Mouse (Mus musculus) heart, adult 2 months (tissue): ENCODE measurements around the gene Agbl5.

Source experiments
- CTCF ChIP-seq: fragments of 200-600 bp; IDR thresholded peaks from 2 replicates; pipeline ENCODE4 v1.8.1; 2022; ENCODE audit warnings: antibody characterized with exemption, mild to moderate bottlenecking, moderate library complexity
- EP300 ChIP-seq: fragments of 200-500 bp; IDR thresholded peaks from 2 replicates; pipeline ENCODE4 v1.6.1; 2011; ENCODE audit warnings: low read depth, low read length, control low read depth; ENCODE audit not compliant: insufficient read depth

DNA sequence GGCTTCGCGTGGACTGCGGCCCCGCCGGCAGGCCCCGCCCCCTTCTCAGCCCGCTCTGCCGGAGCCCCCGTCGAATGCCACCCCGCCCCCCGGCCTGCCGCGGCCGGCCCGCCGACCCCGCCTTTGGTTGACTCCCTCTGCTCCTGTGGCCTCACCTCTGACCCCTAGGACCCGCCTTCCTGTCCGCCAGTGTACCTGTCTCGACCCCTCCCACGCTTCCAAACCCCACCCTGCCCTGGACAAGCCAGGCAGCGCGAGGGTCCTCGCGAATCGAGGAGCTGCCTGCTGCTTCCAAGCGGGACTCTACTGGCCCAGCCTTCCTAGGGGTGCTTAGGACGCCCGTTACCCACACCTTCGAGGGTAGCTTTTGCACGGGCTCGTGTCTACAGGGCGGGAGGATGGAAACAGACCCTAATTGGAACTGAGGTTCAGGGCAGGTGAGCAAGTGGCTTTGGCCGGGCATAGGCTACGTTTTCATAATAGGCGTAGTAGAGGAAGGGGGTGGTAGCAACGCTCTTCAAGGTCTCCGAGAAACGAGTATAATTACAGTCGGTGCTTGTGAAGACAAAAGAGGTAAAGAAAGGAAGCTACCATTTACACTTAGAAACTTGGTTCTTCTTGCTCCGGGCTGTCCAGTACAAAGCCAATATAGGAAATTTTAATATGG lies 727 bp downstream of the Agbl5 start:
- TF ChIP-seq EP300 (no peak), CTCF (no peak)
